Mouse (Mus musculus): ENCODE data around the gene Krtap5-5.
"Not testable (repeated sequence)": the region's sequence is repeated elsewhere in the genome, so short reads cannot be mapped to it uniquely, and the experiment has no call there.

Gene Krtap5-5

GRCm38 (mm10) chr7:142229871-142230270, at the start of gene Krtap5-5:
Gene Krtap5-5, minus strand, starts transcription at chr7:142229971.
- in situ Hi-C loops (cut with MboI; ENCODE audit: low pct_unique_long_range_greater_than_20kb in 1 of 2, low sequenced_read_pairs in 2 of 2, unreplicated experiment in 1 of 2): not testable (repeated sequence)

- in situ Hi-C loops (cut with MboI; ENCODE audit: low pct_unique_long_range_greater_than_20kb in 1 of 2, low sequenced_read_pairs in 2 of 2, unreplicated experiment in 1 of 2): not testable (repeated sequence)
Measured at GRCm38 (mm10) chr7:142279291-142279690, 49.5 kb upstream of the Krtap5-5 start.

- in situ Hi-C loops (cut with MboI; ENCODE audit: low pct_unique_long_range_greater_than_20kb in 1 of 2, low sequenced_read_pairs in 2 of 2, unreplicated experiment in 1 of 2): not testable (repeated sequence)
Measured at GRCm38 (mm10) chr7:142278183-142278582, 48.4 kb upstream of the Krtap5-5 start.

- in situ Hi-C loops (cut with MboI; ENCODE audit: low pct_unique_long_range_greater_than_20kb in 1 of 2, low sequenced_read_pairs in 2 of 2, unreplicated experiment in 1 of 2): not testable (repeated sequence)
Measured at GRCm38 (mm10) chr7:142274263-142274662, 44.5 kb upstream of the Krtap5-5 start, which contains the start of gene Gm4559. Gene Gm4559, minus strand, starts transcription at chr7:142274363.

- in situ Hi-C loops (cut with MboI; ENCODE audit: low pct_unique_long_range_greater_than_20kb in 1 of 2, low sequenced_read_pairs in 2 of 2, unreplicated experiment in 1 of 2): not testable (repeated sequence)
Measured at GRCm38 (mm10) chr7:142258254-142258653, 28.5 kb upstream of the Krtap5-5 start, which contains the start of gene Gm2431. Gene Gm2431, minus strand, starts transcription at chr7:142258354.

DNA sequence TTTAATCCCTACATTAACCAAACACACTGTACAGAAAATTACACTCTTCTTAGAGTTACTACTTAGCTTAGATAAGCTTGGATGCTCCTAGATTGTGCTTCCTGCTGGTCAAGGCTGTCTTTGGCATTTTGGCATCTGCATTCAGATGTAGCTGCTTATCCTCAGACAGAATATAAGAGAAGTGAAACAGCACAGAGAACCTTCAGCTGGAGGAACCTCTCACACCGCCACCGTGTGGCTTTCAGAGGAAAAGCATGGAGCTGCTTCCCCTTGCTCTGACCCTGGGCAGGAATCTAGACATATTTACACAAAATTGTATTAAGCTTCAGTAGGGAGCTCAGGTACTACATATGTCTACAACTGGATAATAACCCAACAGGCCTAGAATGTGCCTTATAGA, 25.7 kb upstream of the Krtap5-5 start:
- in situ Hi-C loops (cut with MboI; ENCODE audit: low pct_unique_long_range_greater_than_20kb in 1 of 2, low sequenced_read_pairs in 2 of 2, unreplicated experiment in 1 of 2): no loop called here

DNA sequence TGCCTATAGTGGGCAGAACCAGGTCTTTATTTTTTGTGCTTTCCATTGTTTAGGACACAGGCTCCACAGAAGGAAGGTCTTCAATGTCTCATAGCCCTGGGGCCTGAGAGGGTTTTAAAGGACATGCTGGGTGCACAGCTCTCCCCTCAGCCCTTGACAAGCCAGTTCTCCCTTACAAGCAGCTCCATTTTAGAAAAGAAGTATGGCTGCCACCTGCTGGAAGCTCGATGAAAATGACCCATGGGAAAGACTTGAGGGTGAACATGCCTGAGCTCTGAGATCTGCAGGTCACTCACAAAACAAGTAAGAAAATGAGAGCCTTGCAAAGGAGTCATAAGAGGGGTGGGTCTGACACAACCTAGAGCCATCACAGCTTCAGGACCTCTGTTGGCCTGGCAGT, 20.1 kb upstream of the Krtap5-5 start:
- in situ Hi-C loops (cut with MboI; ENCODE audit: low pct_unique_long_range_greater_than_20kb in 1 of 2, low sequenced_read_pairs in 2 of 2, unreplicated experiment in 1 of 2): loop anchor here (5.0 to 10.0 kb wide), 2 partner anchors 103 to 105 kb away; partner anchors contain the start of gene Gm45337 (in 1 of the 2)

GRCm38 (mm10) chr7:142240978-142241377, 11.2 kb upstream of the Krtap5-5 start, which contains the start of gene Gm40460:
Gene Gm40460, minus strand, starts transcription at chr7:142241078.
- in situ Hi-C loops (cut with MboI; ENCODE audit: low pct_unique_long_range_greater_than_20kb in 1 of 2, low sequenced_read_pairs in 2 of 2, unreplicated experiment in 1 of 2): loop anchor here in 1 of 2 experiments (10.0 kb wide), 1 partner anchor 96 kb away; the partner anchor contains the start of gene Gm45337

- in situ Hi-C loops (cut with MboI; ENCODE audit: low pct_unique_long_range_greater_than_20kb in 1 of 2, low sequenced_read_pairs in 2 of 2, unreplicated experiment in 1 of 2): no loop called here
Measured at GRCm38 (mm10) chr7:142231540-142231939, 1.8 kb upstream of the Krtap5-5 start.

- in situ Hi-C loops (cut with MboI; ENCODE audit: low pct_unique_long_range_greater_than_20kb in 1 of 2, low sequenced_read_pairs in 2 of 2, unreplicated experiment in 1 of 2): loop anchor here in 1 of 2 experiments (25.0 kb wide), 1 partner anchor 1013 kb away; no protein-coding TSS in a partner anchor
Measured at GRCm38 (mm10) chr7:142224518-142224917, 5.3 kb downstream of the Krtap5-5 start.

- in situ Hi-C loops (cut with MboI; ENCODE audit: low pct_unique_long_range_greater_than_20kb in 1 of 2, low sequenced_read_pairs in 2 of 2, unreplicated experiment in 1 of 2): loop anchor here in 1 of 2 experiments (25.0 kb wide), 1 partner anchor 1025 kb away; no protein-coding TSS in a partner anchor
Measured at GRCm38 (mm10) chr7:142212136-142212535, 17.6 kb downstream of the Krtap5-5 start.

GRCm38 (mm10) chr7:142211559-142211958, 18.2 kb downstream of the Krtap5-5 start, which contains the start of gene Gm7579:
Gene Gm7579, plus strand, starts transcription at chr7:142211859.
- in situ Hi-C loops (cut with MboI; ENCODE audit: low pct_unique_long_range_greater_than_20kb in 1 of 2, low sequenced_read_pairs in 2 of 2, unreplicated experiment in 1 of 2): loop anchor here in 1 of 2 experiments (25.0 kb wide), 1 partner anchor 1026 kb away; no protein-coding TSS in a partner anchor

GRCm38 (mm10) chr7:142206891-142207290, 22.9 kb downstream of the Krtap5-5 start:
- in situ Hi-C loops (cut with MboI; ENCODE audit: low pct_unique_long_range_greater_than_20kb in 1 of 2, low sequenced_read_pairs in 2 of 2, unreplicated experiment in 1 of 2): loop anchor here in 1 of 2 experiments (25.0 kb wide), 1 partner anchor 1030 kb away; no protein-coding TSS in a partner anchor

GRCm38 (mm10) chr7:142205488-142205887, 24.3 kb downstream of the Krtap5-5 start:
- in situ Hi-C loops (cut with MboI; ENCODE audit: low pct_unique_long_range_greater_than_20kb in 1 of 2, low sequenced_read_pairs in 2 of 2, unreplicated experiment in 1 of 2): loop anchor here in 1 of 2 experiments (25.0 kb wide), 1 partner anchor 1032 kb away; no protein-coding TSS in a partner anchor

- in situ Hi-C loops (cut with MboI; ENCODE audit: low pct_unique_long_range_greater_than_20kb in 1 of 2, low sequenced_read_pairs in 2 of 2, unreplicated experiment in 1 of 2): loop anchor here in 1 of 2 experiments (25.0 kb wide), 1 partner anchor 1036 kb away; no protein-coding TSS in a partner anchor
Measured at GRCm38 (mm10) chr7:142201064-142201463, 28.7 kb downstream of the Krtap5-5 start, which contains the start of gene Krtap5-3. Gene Krtap5-3, plus strand, starts transcription at chr7:142201364.

DNA sequence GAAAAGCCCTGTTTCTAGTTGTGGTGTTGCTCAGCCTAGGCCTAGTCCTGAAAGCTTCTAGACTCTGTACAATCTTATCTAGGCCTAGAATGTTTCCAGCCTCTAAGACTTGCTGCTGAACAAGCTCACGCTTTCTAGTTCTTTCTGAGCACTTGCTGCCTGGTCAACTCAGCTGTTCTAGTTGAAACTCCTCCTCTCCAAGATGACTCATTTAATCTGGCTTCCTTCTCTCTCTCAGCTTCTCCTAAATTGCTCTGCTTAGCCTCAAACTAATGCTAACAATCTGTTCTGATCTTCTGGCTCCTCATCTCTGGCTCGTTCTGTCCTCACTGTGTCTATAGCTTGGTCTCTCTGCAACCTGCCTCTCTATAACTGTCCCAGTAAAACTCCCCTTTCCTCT, 31.0 kb downstream of the Krtap5-5 start:
- in situ Hi-C loops (cut with MboI; ENCODE audit: low pct_unique_long_range_greater_than_20kb in 1 of 2, low sequenced_read_pairs in 2 of 2, unreplicated experiment in 1 of 2): no loop called here

GRCm38 (mm10) chr7:142190289-142190688, 39.5 kb downstream of the Krtap5-5 start, which contains the start of gene Gm10153:
Gene Gm10153, minus strand, starts transcription at chr7:142190389.
- in situ Hi-C loops (cut with MboI; ENCODE audit: low pct_unique_long_range_greater_than_20kb in 1 of 2, low sequenced_read_pairs in 2 of 2, unreplicated experiment in 1 of 2): no loop called here

DNA sequence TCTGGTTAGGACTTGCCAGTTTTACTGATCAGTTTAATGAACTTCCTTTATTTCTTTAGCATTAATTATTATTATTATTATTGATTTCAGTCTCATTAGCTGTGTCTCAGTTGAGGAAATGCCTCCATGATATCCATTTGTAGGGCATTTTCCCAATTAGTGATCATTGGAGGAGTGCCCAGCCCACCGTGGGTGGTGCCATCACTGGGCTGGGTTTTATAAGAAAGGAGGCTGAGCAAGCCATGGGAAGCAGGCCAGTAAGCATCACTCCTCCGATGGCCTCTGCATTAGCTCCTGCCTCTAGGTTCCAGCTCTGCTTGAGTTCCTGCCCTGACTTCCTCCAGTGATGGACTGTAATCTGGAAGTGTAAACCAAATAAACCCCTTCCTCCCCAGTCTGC, 41.6 kb downstream of the Krtap5-5 start:
- in situ Hi-C loops (cut with MboI; ENCODE audit: low pct_unique_long_range_greater_than_20kb in 1 of 2, low sequenced_read_pairs in 2 of 2, unreplicated experiment in 1 of 2): no loop called here

DNA sequence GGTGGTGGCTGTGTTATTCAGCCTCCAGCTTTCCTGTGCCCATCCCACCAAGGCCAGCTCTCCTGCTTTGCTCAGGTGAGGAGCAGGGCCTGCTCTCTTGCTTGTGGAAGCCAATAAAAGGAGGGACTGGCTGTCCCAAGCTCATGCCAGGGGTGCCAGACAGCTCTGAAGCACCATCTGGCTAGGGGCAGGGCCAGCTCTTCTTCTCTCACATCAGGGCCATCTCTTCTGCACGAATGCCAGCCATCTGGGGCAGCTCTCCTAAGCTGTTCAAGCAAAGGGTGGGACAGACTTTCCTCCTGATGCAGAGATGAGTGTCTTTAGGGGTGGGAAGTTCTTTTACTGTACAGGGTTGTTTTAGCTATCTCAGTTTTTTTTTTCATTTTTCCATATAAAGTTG, 48.8 kb downstream of the Krtap5-5 start:
- in situ Hi-C loops (cut with MboI; ENCODE audit: low pct_unique_long_range_greater_than_20kb in 1 of 2, low sequenced_read_pairs in 2 of 2, unreplicated experiment in 1 of 2): no loop called here
